Mouse (Mus musculus) olfactory bulb, adult 2 months (tissue): ENCODE data around the gene 1700023F06Rik.

Experiments used
- CTCF ChIP-seq: fragments of 200-500 bp; IDR thresholded peaks from 2 replicates; pipeline ENCODE4 v1.5.1; 2012; ENCODE audit warnings: low read depth, mild to moderate bottlenecking, low read length, moderate library complexity; ENCODE audit not compliant: insufficient read depth
- POLR2A ChIP-seq: fragments of 200-500 bp; IDR thresholded peaks from 2 replicates; pipeline ENCODE4 v1.6.1; 2012; ENCODE audit warnings: mild to moderate bottlenecking, low read depth, low read length, moderate library complexity; ENCODE audit not compliant: insufficient read depth

GRCm38 (mm10) chr11:103234447-103234846 lies 26.1 kb upstream of the 1700023F06Rik start:
- TF ChIP-seq CTCF (no peak), POLR2A (no peak)
